Mouse (Mus musculus) liver, embryonic 18 days (tissue): ENCODE data around the gene Gm15013. TPM values are rescaled to one million over a fixed set of nuclear protein-coding genes. Genes with fewer than 3 reads are reported as not detected.

Experiments
- polyA plus RNA-seq: library from polyadenylated mRNA; depleted of rRNA; stranded (reverse); fragments of >200 nt; gene quantifications from 2 replicates; pipeline ENCODE4 v1.2.3, GENCODE M21; 2012; rRNA removed

Gm15013 gene
- polyA plus RNA-seq = not detected in 2 replicates

DNA sequence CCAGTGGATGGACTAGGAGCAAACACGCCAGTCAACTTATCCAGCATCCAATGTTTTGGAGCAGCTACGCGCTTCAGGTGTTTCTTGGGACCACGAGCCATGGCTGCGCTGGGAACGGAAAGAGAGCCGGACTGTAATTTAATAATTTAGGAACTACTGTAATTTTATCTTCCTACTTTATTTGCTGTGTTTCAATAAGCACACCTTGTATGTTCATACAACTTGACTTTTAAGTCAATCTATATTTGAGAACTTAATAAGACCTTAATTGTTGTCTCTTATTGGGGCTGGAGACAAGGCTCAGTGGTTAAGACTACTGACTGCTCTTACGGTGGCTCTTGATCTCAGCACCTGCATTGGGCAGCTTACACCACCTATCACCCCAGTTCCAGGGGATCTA is at the start of gene Gm15013:
Gm15013 (minus strand) TSS at position 101 of the 400 bp plus-strand sequence.

DNA sequence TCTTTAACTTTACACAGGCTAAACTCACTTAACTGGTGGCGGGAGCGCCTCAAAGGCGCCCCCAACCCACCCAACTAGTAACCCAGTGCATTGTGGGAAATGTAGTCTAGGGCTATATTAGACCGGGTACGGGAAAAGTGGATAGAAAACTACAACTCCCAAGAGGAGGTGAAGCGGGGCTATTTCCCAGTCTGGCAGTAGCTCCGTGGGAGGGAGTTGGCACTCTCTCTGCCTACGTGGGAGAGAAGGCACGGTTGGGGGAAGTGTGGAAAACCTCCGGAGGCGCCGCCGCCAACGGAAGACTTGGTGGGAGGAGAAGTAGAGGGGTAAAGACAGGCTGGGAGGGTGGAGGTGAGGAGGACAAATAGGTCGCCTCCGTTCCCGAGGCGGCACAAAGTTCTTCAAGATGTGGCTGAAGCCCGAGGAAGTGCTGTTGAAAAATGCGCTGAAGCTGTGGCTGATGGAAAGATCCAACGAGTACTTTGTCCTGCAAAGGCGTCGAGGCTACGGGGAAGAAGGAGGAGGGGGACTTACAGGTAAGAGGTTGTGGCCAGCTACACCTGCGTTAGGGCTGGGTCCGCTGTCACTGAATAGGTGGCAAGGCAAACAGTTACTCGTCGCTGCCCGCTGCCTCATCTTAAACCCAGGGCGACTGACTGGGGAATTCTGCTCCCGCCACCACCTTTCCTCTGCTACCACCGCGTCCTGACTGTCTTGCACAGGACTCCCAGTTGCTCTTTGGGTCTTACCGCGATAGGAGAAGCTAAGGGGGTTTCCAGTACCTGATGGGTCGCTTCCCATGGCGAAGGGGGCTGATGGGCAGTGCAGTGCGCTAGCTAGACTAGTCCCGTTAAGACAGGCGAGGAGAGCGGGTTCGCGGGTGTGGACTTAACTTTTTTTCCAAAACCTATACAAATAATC is 29.2 kb downstream of the Gm15013 start, which contains the start of gene Tbc1d8b:
Tbc1d8b (plus strand) TSS at position 222 of the 921 bp plus-strand sequence.

Other genes with a start within 250 kb of the Gm15013 start
- 0.65 and 0.72 TPM in 2 replicates for gene D330045A20Rik, start 234.1 kb downstream of the Gm15013 start, polyA plus RNA-seq
- 29.9 and 31.9 TPM in 2 replicates for gene Rnf128, start 151.2 kb downstream of the Gm15013 start, polyA plus RNA-seq
- gene Tbc1d8b, start 29.5 kb downstream of the Gm15013 start, polyA plus RNA-seq = 2.6 and 2.7 TPM in 2 replicates
- 0.17 and 0.19 TPM in 2 replicates for gene Ripply1, start 67.9 kb upstream of the Gm15013 start, polyA plus RNA-seq
- 2.4 and 5.1 TPM in 2 replicates for gene Cldn2, start 86.3 kb upstream of the Gm15013 start, polyA plus RNA-seq
- 42.4 and 59.0 TPM in 2 replicates for gene Morc4, start 157.2 kb upstream of the Gm15013 start, polyA plus RNA-seq